In the genomic region with DNA sequence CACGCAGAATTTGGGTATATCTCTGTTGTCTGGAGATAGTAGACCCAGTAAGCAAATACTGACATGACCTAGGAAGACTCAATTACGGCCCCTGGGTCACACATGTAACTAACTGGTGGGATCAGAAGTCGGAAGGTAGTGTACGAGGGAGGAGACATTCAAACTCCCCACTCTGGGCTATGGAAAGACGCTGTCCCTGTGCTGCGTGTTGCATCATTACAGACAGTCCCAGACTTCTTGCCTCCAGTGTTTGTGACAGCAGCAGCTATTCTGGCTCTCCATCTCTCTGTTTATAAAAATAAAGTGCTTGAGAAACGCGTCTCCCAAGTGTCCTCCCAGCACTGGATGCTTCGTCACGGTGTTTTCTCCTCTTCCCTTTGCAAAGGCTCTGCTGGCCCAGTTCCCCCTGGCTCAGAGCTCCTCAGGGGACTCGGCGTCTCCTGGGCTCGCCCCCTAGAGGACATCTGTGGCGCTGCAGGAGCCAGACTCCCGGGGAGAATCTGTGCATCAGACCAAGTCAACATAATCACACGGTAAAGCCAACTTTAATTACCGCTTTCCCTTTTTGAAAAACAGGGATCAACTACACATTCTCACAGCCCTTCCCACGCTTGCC, we compare ENCODE assay signal across 7 mouse cellular contexts. TPM values are rescaled to one million over a fixed set of nuclear protein-coding genes. Genes with fewer than 3 reads are reported as not detected.
DNase-seq lines count a peak whose midpoint lies in the region; ATAC-seq lines count a peak whose summit lies in the region.

No protein-coding gene starts in this region.

- H3K4me1 ChIP-seq in limb, embryonic 11.5 days (ENCODE audit: control insufficient read depth, insufficient read depth, low read length) = no peaks in the 10 kb centered on the region
- peaks cover 8% of the 10 kb centered on the region; the same call in 1 of the 2 replicates for H3K4me1 ChIP-seq in midbrain, embryonic 14.5 days (ENCODE audit: control insufficient read depth, insufficient read depth, low read length)

- DNase-seq in adrenal gland, adult 2 months = peak; percentile 90
- DNase-seq in embryo, embryonic 9.5 days (ENCODE audit: extremely low spot score) = peak; percentile 85
- DNase-seq in heart, adult 11 months = peak; percentile 99
- DNase-seq in kidney, adult 18-20 months = peak; percentile 90
- DNase-seq in limb, embryonic 11.5 days (ENCODE audit: low spot score) = peak; percentile 93
- DNase-seq in midbrain, embryonic 14.5 days = peak; percentile 92
- DNase-seq in spleen, adult 12 weeks (ENCODE audit: low spot score) = peak; percentile 69

- no peak overlapping the region for H3K4me2 ChIP-seq in limb, embryonic 11.5 days (ENCODE audit: low read depth, severe bottlenecking)
- H3K4me2 ChIP-seq in midbrain, embryonic 14.5 days (ENCODE audit: low read length) = peak overlapping the region; percentile 44

- H3K27ac ChIP-seq in limb, embryonic 11.5 days (replicated peaks; ENCODE audit: low read depth, low read length) = no peak overlapping the region
- H3K27ac ChIP-seq in midbrain, embryonic 14.5 days (replicated peaks; ENCODE audit: low read depth, low read length) = no peak overlapping the region

- H3K9me3 ChIP-seq in limb, embryonic 11.5 days (ENCODE audit: control insufficient read depth, low read length) = no peaks in the 10 kb centered on the region
- H3K9me3 ChIP-seq in midbrain, embryonic 14.5 days (ENCODE audit: control insufficient read depth, low read length) = no peaks in the 10 kb centered on the region

- no peak overlapping the region for H3K4me3 ChIP-seq in limb, embryonic 11.5 days (ENCODE audit: low read depth, low read length)
- no peak overlapping the region for H3K4me3 ChIP-seq in midbrain, embryonic 14.5 days (replicated peaks; ENCODE audit: low read depth, low read length)

- 19% methylated on average over 18 of the region's 18 CpGs for WGBS in limb, embryonic 11.5 days
- WGBS in midbrain, embryonic 14.5 days = 15% methylated on average over 18 of the region's 18 CpGs

- H3K9ac ChIP-seq in limb, embryonic 11.5 days (ENCODE audit: low read length) = no peak overlapping the region
- peak overlapping the region; percentile 16; the same call in 1 of the 2 replicates for H3K9ac ChIP-seq in midbrain, embryonic 14.5 days (replicated peaks; ENCODE audit: low read length)

- H3K27me3 ChIP-seq in limb, embryonic 11.5 days (ENCODE audit: control insufficient read depth, insufficient read depth, low read length) = no peaks in the 10 kb centered on the region
- H3K27me3 ChIP-seq in midbrain, embryonic 14.5 days (ENCODE audit: control insufficient read depth, insufficient read depth, low read length) = no peaks in the 10 kb centered on the region

- ATAC-seq in limb, embryonic 11.5 days (ENCODE audit: insufficient number of reproducible peaks, low FRiP score, low TSS enrichment, low read depth) = no peak
- ATAC-seq in midbrain, embryonic 14.5 days (ENCODE audit: low FRiP score, low TSS enrichment) = no peak

- H3K36me3 ChIP-seq in limb, embryonic 11.5 days (ENCODE audit: control insufficient read depth, insufficient read depth, low read length) = no peaks in the 10 kb centered on the region
- no peaks in the 10 kb centered on the region for H3K36me3 ChIP-seq in midbrain, embryonic 14.5 days (ENCODE audit: control insufficient read depth, insufficient read depth, low read length)

RNA-seq across cellular contexts. Expression of a gene that starts 18.6 kb away (rescaled TPM):
- total RNA-seq in adrenal gland, adult 2 months (2021) = 10 to 100 TPM; 38.8 to 39.1 TPM
- polyA plus RNA-seq in adrenal gland, adult 2 months (2012; rRNA removed) = 13.7 and 15.4 TPM in 2 replicates
- polyA plus RNA-seq in limb, embryonic 11.5 days (2014; fragmentation: Nextera tagmentation; extraction: Ambion mirVana) = 90.9 and 102 TPM in 2 replicates
- polyA plus RNA-seq in midbrain, embryonic 14.5 days (2014; fragmentation: Nextera tagmentation; extraction: Ambion mirVana) = 70.0 and 104 TPM in 2 replicates
